In the genomic region with DNA sequence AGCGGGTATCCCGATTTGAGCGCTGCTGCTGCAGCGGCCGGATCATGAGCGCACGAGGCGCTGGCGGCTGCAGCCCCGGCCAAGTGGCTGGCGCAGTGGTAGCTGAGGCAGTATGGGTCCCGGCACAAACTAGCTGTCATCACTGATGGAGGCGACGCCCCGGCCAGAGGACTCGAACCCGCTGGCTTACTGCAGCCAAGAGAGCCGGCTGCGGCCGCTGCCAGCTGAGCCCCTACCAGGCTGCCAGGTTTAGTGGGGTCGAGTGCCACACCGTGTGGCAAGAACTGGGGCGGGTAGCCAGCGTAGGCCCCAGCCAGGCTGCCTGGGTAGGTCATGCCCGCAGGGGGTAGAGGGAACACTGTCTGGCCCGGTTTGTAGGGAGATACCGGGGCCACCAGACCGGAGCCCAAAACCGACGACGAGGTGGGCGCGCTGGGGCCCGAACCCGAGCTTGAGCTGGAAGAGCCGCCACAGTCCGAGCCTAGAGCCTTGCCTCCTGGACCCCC, we compare ENCODE assay signal across 8 mouse cellular contexts. TPM values are rescaled to one million over a fixed set of nuclear protein-coding genes. Genes with fewer than 3 reads are reported as not detected.
DNase-seq lines count a peak whose midpoint lies in the region; ATAC-seq and TF ChIP-seq lines count a peak whose summit lies in the region.

No protein-coding gene starts in this region.

- peak overlapping the region; percentile 84 for H3K4me3 ChIP-seq in embryonic fibroblast, embryonic 13.5 days (ENCODE audit: insufficient read depth, low read length)
- H3K4me3 ChIP-seq in hindbrain, embryonic 13.5 days: peak overlapping the region; percentile 86
- peak overlapping the region; percentile 56 for H3K4me3 ChIP-seq in liver, embryonic 11.5 days (ENCODE audit: low read depth, low read length)
- H3K4me3 ChIP-seq in olfactory bulb, adult 2 months (ENCODE audit: insufficient read depth, low read depth, low read length): 0 out of 2 replicates have a peak overlapping the region, but pooled peaks have one; percentile 7

- no peak for ATAC-seq in hindbrain, embryonic 13.5 days (ENCODE audit: low FRiP score)
- ATAC-seq in liver, embryonic 11.5 days (replicated peaks; ENCODE audit: low FRiP score): no peak

- peaks cover 2% of the 10 kb centered on the region; the same call in 1 of the 2 replicates for H3K4me1 ChIP-seq in embryonic fibroblast, embryonic 13.5 days (ENCODE audit: control insufficient read depth, insufficient read depth, low read length)
- peaks cover 64% of the 10 kb centered on the region for H3K4me1 ChIP-seq in hindbrain, embryonic 13.5 days (replicated peaks)
- H3K4me1 ChIP-seq in liver, embryonic 11.5 days (replicated peaks; ENCODE audit: control insufficient read depth, insufficient read depth, low read length): peaks cover 16% of the 10 kb centered on the region
- H3K4me1 ChIP-seq in olfactory bulb, adult 2 months (ENCODE audit: control insufficient read depth, insufficient read depth, low read length): peaks cover 18% of the 10 kb centered on the region

- H3K9ac ChIP-seq in hindbrain, embryonic 13.5 days: peak overlapping the region; percentile 97
- peak overlapping the region; percentile 51 for H3K9ac ChIP-seq in liver, embryonic 11.5 days (ENCODE audit: low read depth, low read length)

- H3K27me3 ChIP-seq in hindbrain, embryonic 13.5 days: peaks cover 25% of the 10 kb centered on the region
- peaks cover 91% of the 10 kb centered on the region for H3K27me3 ChIP-seq in liver, embryonic 11.5 days (replicated peaks; ENCODE audit: control insufficient read depth, insufficient read depth, low read length)

- peak overlapping the region; percentile 78 for H3K4me2 ChIP-seq in hindbrain, embryonic 13.5 days
- H3K4me2 ChIP-seq in liver, embryonic 11.5 days: peak overlapping the region; percentile 70

- no peak for TF ChIP-seq CTCF in embryonic fibroblast, embryonic 13.5 days (IDR thresholded peaks at IDR 0.05; ENCODE audit: borderline replicate concordance, insufficient read depth, low read length)
- no peak for TF ChIP-seq CTCF in olfactory bulb, adult 2 months (IDR thresholded peaks at IDR 0.05; ENCODE audit: insufficient read depth, low read depth, low read length)

- 0 out of 2 replicates have a peak, but pooled peaks have one; percentile 8 for TF ChIP-seq POLR2A in embryonic fibroblast, embryonic 13.5 days (IDR thresholded peaks at IDR 0.05; ENCODE audit: low read depth, low read length)
- TF ChIP-seq POLR2A in olfactory bulb, adult 2 months (IDR thresholded peaks at IDR 0.05; ENCODE audit: insufficient read depth, low read depth, low read length): no peak

- peaks cover 8% of the 10 kb centered on the region; the same call in 1 of the 2 replicates for H3K36me3 ChIP-seq in hindbrain, embryonic 13.5 days
- H3K36me3 ChIP-seq in liver, embryonic 11.5 days (ENCODE audit: control insufficient read depth, insufficient read depth, low read length): no peaks in the 10 kb centered on the region

- peak; percentile 48 for DNase-seq in urinary bladder, adult 2 months (ENCODE audit: low spot score)
- no peak for DNase-seq in urinary bladder, postnatal 10 days (ENCODE audit: low spot score)
- peak; percentile 77 for DNase-seq in liver, embryonic 11.5 days (ENCODE audit: low spot score)
- no peak for DNase-seq in B cell, adult 2 months
- no peak for DNase-seq in Muller cell, postnatal 12 days (ENCODE audit: inconsistent ontology term)

- no peaks in the 10 kb centered on the region for H3K9me3 ChIP-seq in hindbrain, embryonic 13.5 days
- no peaks in the 10 kb centered on the region for H3K9me3 ChIP-seq in liver, embryonic 11.5 days (ENCODE audit: control insufficient read depth, low read length)

- WGBS in hindbrain, embryonic 13.5 days: under 1% methylated on average over 36 of the region's 37 CpGs
- 3% methylated on average over 37 of the region's 37 CpGs for WGBS in liver, embryonic 11.5 days
- WGBS in olfactory bulb, adult 2 months: 19% methylated on average over 37 of the region's 37 CpGs

- H3K27ac ChIP-seq in embryonic fibroblast, embryonic 13.5 days (ENCODE audit: insufficient read depth, low read length): peak overlapping the region; percentile 83
- peak overlapping the region; percentile 99 for H3K27ac ChIP-seq in hindbrain, embryonic 13.5 days
- H3K27ac ChIP-seq in liver, embryonic 11.5 days (ENCODE audit: low read depth, low read length): peak overlapping the region; percentile 85
- H3K27ac ChIP-seq in olfactory bulb, adult 2 months (ENCODE audit: insufficient read depth, low read depth, low read length): no peak overlapping the region

RNA-seq across cellular contexts. Expression of gene Zfp503, which starts 3.9 kb away (rescaled TPM):
- 14.3 and 26.0 TPM in 2 replicates for polyA plus RNA-seq in urinary bladder, adult 2 months (2012; rRNA removed)
- 29.8 and 34.4 TPM in 2 replicates for polyA plus RNA-seq in embryonic fibroblast, embryonic 13.5 days (2011; ENCODE audit: insufficient read length, low read depth, missing spikeins)
- polyA plus RNA-seq in hindbrain, embryonic 13.5 days (2015; fragmentation: Nextera tagmentation; extraction: Ambion mirVana): 16.1 and 16.8 TPM in 2 replicates
- 3.1 and 4.1 TPM in 2 replicates for polyA plus RNA-seq in liver, embryonic 11.5 days (2014; fragmentation: Nextera tagmentation; extraction: Ambion mirVana)
- polyA plus RNA-seq in olfactory bulb, adult 2 months (2012; ENCODE audit: insufficient read depth, insufficient read length, low replicate concordance, missing spikeins): not detected in 2 replicates

RNA-seq across cellular contexts. Expression of gene Lrmda, which starts 34.0 kb away (rescaled TPM):
- polyA plus RNA-seq in urinary bladder, adult 2 months (2012; rRNA removed): 0.74 and 1.3 TPM in 2 replicates
- polyA plus RNA-seq in embryonic fibroblast, embryonic 13.5 days (2011; ENCODE audit: insufficient read length, low read depth, missing spikeins): 0.63 TPM in 1 of 2 replicates, not detected in the other
- polyA plus RNA-seq in hindbrain, embryonic 13.5 days (2015; fragmentation: Nextera tagmentation; extraction: Ambion mirVana): 0.16 TPM in 1 of 2 replicates, not detected in the other
- polyA plus RNA-seq in liver, embryonic 11.5 days (2014; fragmentation: Nextera tagmentation; extraction: Ambion mirVana): 0.30 and 0.53 TPM in 2 replicates
- not detected in 2 replicates for polyA plus RNA-seq in olfactory bulb, adult 2 months (2012; ENCODE audit: insufficient read depth, insufficient read length, low replicate concordance, missing spikeins)

Comparison
In these comparisons a context has a peak if more than half of its experiments do, and no peak if none do; other contexts are left out.
1. DNase-seq: peak in urinary bladder, adult 2 months (single experiment) and liver, embryonic 11.5 days (single experiment); none in urinary bladder, postnatal 10 days (single experiment), B cell, adult 2 months (0 of 2) and Muller cell, postnatal 12 days (single experiment).
2. H3K4me3 ChIP-seq: peak in every context shown above with its lines; median percentile 86 in hindbrain, embryonic 13.5 days; 84 in embryonic fibroblast, embryonic 13.5 days; 56 in liver, embryonic 11.5 days; 7 in olfactory bulb, adult 2 months.